In genomic region chr10:19091110-19091509, GRCm38 (mm10) we compare ENCODE assay signal across 22 mouse cellular contexts.
DNase-seq lines count a peak whose midpoint lies in the region; ATAC-seq and TF ChIP-seq lines count a peak whose summit lies in the region.
"Had no signal": no experiment of that assay in that cellular context is flagged by ENCODE, and none has a peak within 500 bp of the region (broad histone marks: within the 10 kb centered on the region; RNA-seq: fewer than 3 reads in every experiment).

No protein-coding gene starts in this region.

- H3K4me2 ChIP-seq in neural tube, embryonic 14.5 days (ENCODE audit: low read depth, low read length): no peak overlapping the region
- no peak overlapping the region for H3K4me2 ChIP-seq in stomach, postnatal 0 days (replicated peaks; ENCODE audit: low read depth)
- H3K4me2 ChIP-seq in hindbrain, embryonic 13.5 days: no peak overlapping the region
- H3K4me2 ChIP-seq: forebrain, embryonic 15.5 days; hindbrain, embryonic 14.5 days; midbrain, embryonic 12.5 days had no signal

- DNase-seq in embryo, embryonic 11.5 days (ENCODE audit: low read depth, low spot score): peak; percentile 0
- no peak for DNase-seq in embryo, embryonic 11 days
- no peak for DNase-seq in neural tube, embryonic 10.5 days (ENCODE audit: extremely low spot score, low spot score)
- DNase-seq in limb, embryonic 10.5 days (ENCODE audit: low spot score): no peak
- no peak for DNase-seq in stomach, postnatal 0 days (ENCODE audit: low spot score)
- DNase-seq in gastrocnemius, postnatal 10 days: no peak
- DNase-seq: adrenal gland, postnatal 10 days; cerebellum, adult 9-10 months; gastrocnemius, postnatal 36 days; kidney, adult 9 months; liver, postnatal 0 days; lung, postnatal 14 days; thymus, postnatal 25 days had no signal

- ATAC-seq in neural tube, embryonic 14.5 days (ENCODE audit: low read depth): peak; percentile 21; the same call in 1 of the 2 replicates
- 0 out of 2 replicates have a peak, but pooled peaks have one; percentile 29 for ATAC-seq in stomach, postnatal 0 days (ENCODE audit: low FRiP score, low TSS enrichment)
- no peak for ATAC-seq in hindbrain, embryonic 13.5 days (ENCODE audit: low FRiP score)
- ATAC-seq: activated CD4-positive, CD25-positive, alpha-beta regulatory T cell, adult 4 months; forebrain, embryonic 15.5 days; inflammation-experienced regulatory T-cells, adult 6 months; liver, postnatal 0 days had no signal

- no peak overlapping the region for H3K27ac ChIP-seq in neural tube, embryonic 14.5 days (ENCODE audit: low read depth, low read length)
- peak overlapping the region; percentile 36; the same call in 1 of the 2 replicates for H3K27ac ChIP-seq in limb, embryonic 10.5 days
- H3K27ac ChIP-seq in stomach, postnatal 0 days (replicated peaks): peak overlapping the region; percentile 67
- no peak overlapping the region for H3K27ac ChIP-seq in hindbrain, embryonic 13.5 days
- H3K27ac ChIP-seq: embryonic facial prominence, embryonic 10.5 days; forebrain, embryonic 15.5 days; hindbrain, embryonic 14.5 days; left cerebral cortex, adult 2 months; midbrain, embryonic 12.5 days had no signal

- no peak overlapping the region for H3K4me3 ChIP-seq in neural tube, embryonic 14.5 days (ENCODE audit: low read depth, low read length)
- no peak overlapping the region for H3K4me3 ChIP-seq in limb, embryonic 10.5 days
- H3K4me3 ChIP-seq in stomach, postnatal 0 days (ENCODE audit: low read depth, low read length): no peak overlapping the region
- H3K4me3 ChIP-seq in hindbrain, embryonic 13.5 days: no peak overlapping the region
- H3K4me3 ChIP-seq: embryonic facial prominence, embryonic 10.5 days; forebrain, embryonic 15.5 days; left cerebral cortex, adult 2 months; midbrain, embryonic 12.5 days had no signal

- no peak for TF ChIP-seq CTCF in stomach, postnatal 0 days (IDR thresholded peaks at IDR 0.05; ENCODE audit: low read depth)

- H3K9ac ChIP-seq in neural tube, embryonic 14.5 days (replicated peaks; ENCODE audit: low read depth, low read length): no peak overlapping the region
- no peak overlapping the region for H3K9ac ChIP-seq in stomach, postnatal 0 days (ENCODE audit: low read length)
- no peak overlapping the region for H3K9ac ChIP-seq in hindbrain, embryonic 13.5 days
- H3K9ac ChIP-seq: forebrain, embryonic 15.5 days; hindbrain, embryonic 14.5 days; liver, postnatal 0 days; midbrain, embryonic 12.5 days had no signal

- no peaks in the 10 kb centered on the region for H3K27me3 ChIP-seq in neural tube, embryonic 14.5 days (ENCODE audit: control insufficient read depth, insufficient read depth, low read length)
- H3K27me3 ChIP-seq in limb, embryonic 10.5 days (ENCODE audit: low read depth, poor library complexity, severe bottlenecking): no peaks in the 10 kb centered on the region
- no peaks in the 10 kb centered on the region for H3K27me3 ChIP-seq in stomach, postnatal 0 days (ENCODE audit: control insufficient read depth, insufficient read depth, low read length)
- no peaks in the 10 kb centered on the region for H3K27me3 ChIP-seq in hindbrain, embryonic 13.5 days
- H3K27me3 ChIP-seq: forebrain, embryonic 15.5 days had no signal

- TF ChIP-seq EP300 in stomach, postnatal 0 days (optimal IDR thresholded peaks at IDR 0.05): no peak

- WGBS in neural tube, embryonic 14.5 days: 28% methylated on average over 3 of the region's 3 CpGs
- WGBS in limb, embryonic 10.5 days: 38% methylated on average over 3 of the region's 3 CpGs
- WGBS in stomach, postnatal 0 days: 38% methylated on average over 3 of the region's 3 CpGs
- WGBS in hindbrain, embryonic 13.5 days: 62% methylated on average over 3 of the region's 3 CpGs

- no peaks in the 10 kb centered on the region for H3K4me1 ChIP-seq in neural tube, embryonic 14.5 days (ENCODE audit: control insufficient read depth, insufficient read depth, low read length)
- peaks cover 9% of the 10 kb centered on the region for H3K4me1 ChIP-seq in limb, embryonic 10.5 days
- no peaks in the 10 kb centered on the region; the same call in 1 of the 2 replicates for H3K4me1 ChIP-seq in stomach, postnatal 0 days (replicated peaks; ENCODE audit: control insufficient read depth, insufficient read depth)
- H3K4me1 ChIP-seq in hindbrain, embryonic 13.5 days (replicated peaks): no peaks in the 10 kb centered on the region
- H3K4me1 ChIP-seq: embryonic facial prominence, embryonic 10.5 days; forebrain, embryonic 15.5 days had no signal

- H3K9me3 ChIP-seq in neural tube, embryonic 14.5 days (ENCODE audit: control insufficient read depth, low read length): no peaks in the 10 kb centered on the region
- H3K9me3 ChIP-seq in limb, embryonic 10.5 days (replicated peaks): no peaks in the 10 kb centered on the region
- no peaks in the 10 kb centered on the region for H3K9me3 ChIP-seq in stomach, postnatal 0 days (ENCODE audit: control insufficient read depth, low read length)
- H3K9me3 ChIP-seq in hindbrain, embryonic 13.5 days: no peaks in the 10 kb centered on the region
- H3K9me3 ChIP-seq: embryonic facial prominence, embryonic 10.5 days; forebrain, embryonic 15.5 days; midbrain, embryonic 12.5 days had no signal

- H3K36me3 ChIP-seq in neural tube, embryonic 14.5 days (ENCODE audit: control insufficient read depth, insufficient read depth, low read length): no peaks in the 10 kb centered on the region
- H3K36me3 ChIP-seq in limb, embryonic 10.5 days: no peaks in the 10 kb centered on the region
- no peaks in the 10 kb centered on the region for H3K36me3 ChIP-seq in stomach, postnatal 0 days (ENCODE audit: control insufficient read depth, insufficient read depth, low read length)
- H3K36me3 ChIP-seq in hindbrain, embryonic 13.5 days: no peaks in the 10 kb centered on the region
- H3K36me3 ChIP-seq: embryonic facial prominence, embryonic 10.5 days; forebrain, embryonic 15.5 days; midbrain, embryonic 12.5 days had no signal

Comparison
In these comparisons a context has a peak if more than half of its experiments do, and no peak if none do; other contexts are left out.
1. H3K27ac ChIP-seq: peak in limb, embryonic 10.5 days (single experiment) and stomach, postnatal 0 days (single experiment); none in neural tube, embryonic 14.5 days (single experiment) and hindbrain, embryonic 13.5 days (single experiment).